Mouse (Mus musculus) hindbrain, postnatal 0 days (tissue): ENCODE measurements around the gene Dusp28. TPM values are rescaled to one million over a fixed set of nuclear protein-coding genes. Genes with fewer than 3 reads are reported as not detected.
A peak's percentile ranks its signal among the peaks of the same experiment; 100 is the strongest.

ENCODE experiments used
- ATAC-seq: fragments of 200-750 bp; cut with Nextera tagmentation; 2 replicates; pipeline ENCODE4 v1.8.0; 2017; ENCODE audit warnings: mild to moderate bottlenecking, moderate TSS enrichment, moderate library complexity
- DNase-seq: peaks from one replicate; pipeline ENCODE4 v3.0.0-alpha.2; 2015; ENCODE audit warnings: low spot score
- H3K27ac ChIP-seq: fragments of 300-500 bp; sonication (generic); 2 replicates; pipeline ENCODE4 v1.5.1; 2014; ENCODE audit warnings: mild to moderate bottlenecking
- H3K27me3 ChIP-seq: fragments of 300-500 bp; sonication (generic); 2 replicates; pipeline ENCODE4 v1.6.1; 2014; ENCODE audit warnings: low read length, mixed read lengths; ENCODE audit not compliant: insufficient read depth
- H3K36me3 ChIP-seq: fragments of 300-500 bp; sonication (generic); 2 replicates; pipeline ENCODE4 v1.6.1; 2014; ENCODE audit warnings: low read length, mixed read lengths; ENCODE audit not compliant: insufficient read depth
- H3K4me1 ChIP-seq: fragments of 300-500 bp; sonication (generic); 2 replicates; pipeline ENCODE4 v1.6.1; 2014; ENCODE audit warnings: antibody characterized with exemption, low read length, mixed read lengths; ENCODE audit not compliant: insufficient read depth
- H3K4me2 ChIP-seq: fragments of 300-500 bp; sonication (generic); 2 replicates; pipeline ENCODE4 v1.6.1; 2014; ENCODE audit warnings: low read depth, mild to moderate bottlenecking, low read length, moderate library complexity, mixed read lengths
- H3K4me3 ChIP-seq: fragments of 300-500 bp; sonication (generic); 2 replicates; pipeline ENCODE4 v1.5.1; 2014; ENCODE audit warnings: low read length
- H3K9ac ChIP-seq: fragments of 300-500 bp; sonication (generic); replicated peaks from 2 replicates; pipeline ENCODE4 v1.6.1; 2014; ENCODE audit warnings: mild to moderate bottlenecking, low read length, moderate library complexity, mixed read lengths
- H3K9me3 ChIP-seq: fragments of 300-500 bp; sonication (generic); 2 replicates; pipeline ENCODE4 v1.6.1; 2016; ENCODE audit warnings: low read length, mixed read lengths
- CTCF ChIP-seq: IDR thresholded peaks from 2 replicates; pipeline ENCODE4 v1.5.1; 2016; ENCODE audit warnings: antibody characterized with exemption, control low read depth, low read depth
- WGBS: fragments of 180-500 bp; shearing (Covaris S2); extraction: QIAGEN DNeasy Blood & Tissue Kit; methylation state at CpG from one replicate; pipeline ENCODE4 v1.1.7; 2014; 5-methylcytosine and 5-hydroxymethylcytosine counted together
- polyA plus RNA-seq: library from polyadenylated mRNA; unstranded; fragments of >200 nt; fragmentation: Nextera tagmentation; extraction: Ambion mirVana; gene quantifications from 2 replicates; pipeline ENCODE4 v1.2.1, GENCODE M21; 2015
- total RNA-seq: library from RNA; depleted of rRNA; stranded (reverse); fragments of >200 nt; gene quantifications from 2 replicates; pipeline ENCODE4 v1.2.3, GENCODE M21; 2014

Gene Dusp28
- total and polyA plus RNA-seq, 2 experiments from 2014 or later: 21.9 to 25.2 TPM

DNA sequence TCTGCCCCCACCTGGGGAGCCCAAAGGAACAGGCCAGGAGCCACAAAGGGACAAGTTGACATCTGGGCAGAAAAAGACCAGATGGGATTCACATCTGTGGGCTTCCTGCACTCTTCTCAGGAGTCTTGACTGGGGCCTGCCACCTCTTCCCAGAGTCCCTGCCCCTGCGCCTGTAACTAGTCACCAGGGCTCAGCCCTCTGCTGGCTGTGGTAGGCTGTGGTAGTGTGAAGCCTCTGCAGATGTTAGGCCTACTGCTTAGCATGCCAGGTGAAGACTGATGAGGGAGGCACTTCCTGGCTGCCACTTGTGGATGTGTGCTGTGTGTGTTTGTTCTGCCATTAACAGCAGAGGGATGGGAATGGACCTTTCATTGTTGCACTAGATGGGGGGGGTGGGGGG is 5.5 kb downstream of the Dusp28 start:
- peak overlapping the region; percentile 81 for H3K4me3 ChIP-seq
- peaks cover 28% of the 10 kb centered on the region for H3K36me3 ChIP-seq
- H3K9me3 ChIP-seq: no peaks in the 10 kb centered on the region
- H3K27me3 ChIP-seq: no peaks in the 10 kb centered on the region
- peak; percentile 58 for TF ChIP-seq CTCF
- peak overlapping the region; percentile 66 for H3K4me2 ChIP-seq
- 33% methylated on average over 1 of the region's 1 CpGs for WGBS
- peak overlapping the region; percentile 95 for H3K9ac ChIP-seq
- H3K27ac ChIP-seq: no peak overlapping the region
- DNase-seq (no peak), ATAC-seq (no peak)
- peaks cover 35% of the 10 kb centered on the region for H3K4me1 ChIP-seq

DNA sequence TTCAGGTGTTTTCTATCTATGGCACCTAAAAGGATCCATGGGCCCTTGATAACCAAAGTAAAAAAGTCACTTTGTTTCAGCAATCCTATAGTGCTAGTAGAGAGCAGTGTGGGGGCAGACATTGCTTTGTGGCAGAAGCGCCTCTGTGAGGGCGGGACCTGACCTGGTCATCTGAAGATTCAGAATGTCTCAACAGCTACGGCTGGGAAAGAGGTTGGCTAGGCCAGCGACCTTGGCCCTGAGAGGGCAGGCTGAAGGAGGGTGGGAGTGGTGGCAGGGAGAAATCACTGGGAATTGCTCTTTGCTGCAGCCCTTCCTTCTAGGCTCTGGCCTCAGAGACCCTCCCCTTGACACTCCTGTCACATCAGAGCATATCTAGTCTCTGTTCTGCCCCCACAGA is 7.5 kb downstream of the Dusp28 start:
- Histone ChIP-seq H3K4me2 (no peak overlapping the region), H3K27ac (no peak overlapping the region), H3K9me3 (no peaks in the 10 kb centered on the region), H3K4me3 (no peak overlapping the region), H3K4me1 (peaks cover 23% of the 10 kb centered on the region), H3K9ac (no peak overlapping the region), H3K36me3 (peaks cover 48% of the 10 kb centered on the region), H3K27me3 (no peaks in the 10 kb centered on the region)
- TF ChIP-seq CTCF: no peak
- DNase-seq (no peak), ATAC-seq (no peak)
- WGBS: 85% methylated on average over 4 of the region's 4 CpGs

DNA sequence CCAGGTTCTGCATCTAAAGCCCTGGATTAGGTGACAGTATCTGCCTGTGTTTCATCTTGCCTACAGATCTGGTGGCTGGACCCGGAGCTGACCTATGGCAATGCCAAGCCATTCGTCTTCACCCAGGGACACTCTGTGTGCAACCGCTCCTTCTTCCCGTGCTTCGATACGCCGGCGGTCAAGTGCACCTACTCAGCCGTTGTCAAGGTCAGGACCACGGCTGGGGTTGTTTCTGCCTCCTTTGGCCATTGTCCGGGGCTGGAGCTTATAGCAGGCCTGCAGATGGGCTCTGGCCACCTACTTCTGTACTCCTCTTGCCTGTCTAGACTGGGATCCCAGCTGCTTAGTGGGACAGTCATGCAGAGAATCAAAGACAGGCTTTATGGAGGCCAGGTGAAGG is 8.2 kb downstream of the Dusp28 start:
- H3K36me3 ChIP-seq: peaks cover 55% of the 10 kb centered on the region
- no peaks in the 10 kb centered on the region for H3K9me3 ChIP-seq
- no peak overlapping the region for H3K4me3 ChIP-seq
- no peak overlapping the region for H3K4me2 ChIP-seq
- WGBS: 95% methylated on average over 11 of the region's 11 CpGs
- ATAC-seq (no peak), DNase-seq (no peak)
- H3K27ac ChIP-seq: no peak overlapping the region
- peaks cover 15% of the 10 kb centered on the region for H3K4me1 ChIP-seq
- no peak for TF ChIP-seq CTCF
- no peaks in the 10 kb centered on the region for H3K27me3 ChIP-seq
- H3K9ac ChIP-seq: no peak overlapping the region

DNA sequence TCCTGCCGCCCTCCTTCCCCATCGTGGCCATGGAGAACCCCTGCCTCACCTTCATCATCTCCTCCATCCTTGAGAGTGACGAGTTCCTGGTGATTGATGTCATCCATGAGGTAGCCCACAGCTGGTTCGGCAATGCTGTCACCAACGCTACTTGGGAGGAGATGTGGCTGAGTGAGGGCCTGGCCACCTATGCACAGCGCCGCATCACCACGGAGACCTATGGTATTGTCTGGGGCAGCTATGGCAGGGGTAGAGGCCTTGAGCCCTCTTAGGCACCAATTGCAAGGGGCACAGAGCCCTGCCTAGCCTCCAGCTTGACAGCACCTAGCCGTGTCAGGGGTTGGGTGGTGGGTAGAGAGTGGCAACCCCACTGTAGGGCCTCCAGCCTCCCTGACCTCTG is 9.9 kb downstream of the Dusp28 start:
- TF ChIP-seq CTCF: no peak
- WGBS: 92% methylated on average over 9 of the region's 9 CpGs
- Histone ChIP-seq H3K27ac (no peak overlapping the region), H3K4me3 (no peak overlapping the region), H3K27me3 (no peaks in the 10 kb centered on the region), H3K9me3 (no peaks in the 10 kb centered on the region), H3K4me1 (peaks cover 12% of the 10 kb centered on the region), H3K4me2 (no peak overlapping the region), H3K9ac (no peak overlapping the region), H3K36me3 (peaks cover 58% of the 10 kb centered on the region)
- DNase-seq (no peak), ATAC-seq (no peak)

DNA sequence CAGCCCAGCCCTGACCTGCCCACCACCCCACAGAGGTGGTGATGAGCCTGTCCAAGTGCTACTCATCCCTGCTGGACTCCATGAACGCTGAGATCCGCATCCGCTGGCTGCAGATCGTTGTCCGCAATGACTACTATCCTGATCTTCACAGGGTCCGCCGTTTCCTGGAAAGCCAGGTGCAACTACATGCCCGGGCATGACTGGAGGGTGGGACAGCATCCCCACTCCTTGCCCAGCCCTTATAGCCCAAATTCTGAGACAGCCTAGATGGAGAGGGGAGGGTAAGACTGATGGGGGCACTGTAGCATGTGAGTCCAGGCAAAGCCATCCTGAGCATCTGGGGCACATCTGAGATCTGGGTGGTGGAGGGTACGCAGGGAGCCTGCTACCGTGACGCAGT is 12.4 kb downstream of the Dusp28 start:
- Histone ChIP-seq H3K4me1 (no peaks in the 10 kb centered on the region), H3K4me2 (no peak overlapping the region), H3K9me3 (no peaks in the 10 kb centered on the region), H3K36me3 (peaks cover 58% of the 10 kb centered on the region), H3K27ac (no peak overlapping the region), H3K27me3 (no peaks in the 10 kb centered on the region), H3K9ac (no peak overlapping the region), H3K4me3 (no peak overlapping the region)
- WGBS: 96% methylated on average over 11 of the region's 11 CpGs
- no peak for ATAC-seq
- no peak for TF ChIP-seq CTCF
- DNase-seq: no peak

DNA sequence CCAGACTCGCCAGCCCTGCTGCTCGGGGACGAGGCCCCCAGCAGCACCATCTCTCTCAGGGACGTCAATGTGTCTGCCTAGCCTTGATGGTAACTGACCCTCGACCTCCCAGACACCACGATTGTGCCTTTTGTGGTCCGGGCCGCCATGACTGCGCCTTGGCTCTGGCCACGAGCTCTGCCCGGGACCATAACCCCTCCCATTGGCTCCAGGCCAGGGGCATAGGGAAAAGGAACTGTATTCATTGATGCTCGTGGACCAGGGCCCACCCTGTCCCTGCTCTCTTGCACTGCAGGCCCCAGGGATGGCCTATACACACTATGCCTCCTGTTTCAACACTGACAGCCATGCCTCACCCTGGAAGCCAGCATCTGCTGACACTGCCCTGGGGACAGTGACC is 13.0 kb downstream of the Dusp28 start:
- DNase-seq (no peak), ATAC-seq (peak; percentile 16; the same call in 1 of the 2 replicates)
- Histone ChIP-seq H3K4me3 (no peak overlapping the region), H3K9me3 (no peaks in the 10 kb centered on the region), H3K27ac (no peak overlapping the region), H3K36me3 (peaks cover 55% of the 10 kb centered on the region), H3K9ac (no peak overlapping the region), H3K4me1 (no peaks in the 10 kb centered on the region), H3K27me3 (no peaks in the 10 kb centered on the region), H3K4me2 (no peak overlapping the region)
- 62% methylated on average over 12 of the region's 12 CpGs for WGBS
- TF ChIP-seq CTCF: no peak

DNA sequence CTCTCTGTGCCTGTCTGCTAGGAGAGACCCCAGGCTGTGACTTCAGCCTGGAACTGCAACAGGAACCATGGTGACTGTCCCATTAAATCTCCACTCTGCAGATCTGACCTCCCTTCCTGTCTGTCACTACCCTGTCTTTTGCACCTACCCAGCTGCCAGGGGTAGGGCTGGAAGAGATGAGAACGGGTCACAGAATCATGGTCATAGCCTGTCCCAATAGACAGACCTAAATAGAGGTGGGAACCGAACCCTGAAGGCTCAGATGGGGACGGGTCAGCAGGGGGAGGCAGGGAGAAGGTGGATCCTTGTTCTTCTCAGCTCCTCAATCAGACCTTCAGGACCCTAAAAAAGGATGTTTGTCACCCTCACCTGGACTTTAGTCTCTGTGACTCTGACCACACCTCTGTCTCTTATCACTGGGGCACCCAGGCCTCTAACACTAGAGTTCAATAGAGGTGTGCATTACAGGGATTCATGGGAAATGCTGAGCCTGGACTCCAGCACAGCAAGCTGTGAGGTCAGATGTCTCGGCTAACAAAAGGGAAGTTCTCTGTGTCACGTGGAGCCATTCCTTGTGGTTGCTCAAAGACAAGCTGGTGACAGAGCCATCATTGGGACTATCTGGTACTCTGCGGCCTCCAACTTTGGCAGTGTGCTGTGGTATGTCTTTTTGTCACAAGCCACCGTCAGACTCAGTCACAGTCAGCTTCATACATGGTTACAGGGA is 13.9 kb downstream of the Dusp28 start:
- no peak overlapping the region for H3K4me3 ChIP-seq
- no peak overlapping the region for H3K9ac ChIP-seq
- no peak overlapping the region for H3K4me2 ChIP-seq
- no peak for ATAC-seq
- peaks cover 47% of the 10 kb centered on the region for H3K36me3 ChIP-seq
- H3K9me3 ChIP-seq: no peaks in the 10 kb centered on the region
- H3K27me3 ChIP-seq: no peaks in the 10 kb centered on the region
- no peaks in the 10 kb centered on the region for H3K4me1 ChIP-seq
- WGBS: 82% methylated on average over 7 of the region's 7 CpGs
- no peak for TF ChIP-seq CTCF
- H3K27ac ChIP-seq: no peak overlapping the region
- DNase-seq: no peak
